Mouse (Mus musculus): ENCODE results near the gene H2-Ob.

H2-Ob gene

DNA sequence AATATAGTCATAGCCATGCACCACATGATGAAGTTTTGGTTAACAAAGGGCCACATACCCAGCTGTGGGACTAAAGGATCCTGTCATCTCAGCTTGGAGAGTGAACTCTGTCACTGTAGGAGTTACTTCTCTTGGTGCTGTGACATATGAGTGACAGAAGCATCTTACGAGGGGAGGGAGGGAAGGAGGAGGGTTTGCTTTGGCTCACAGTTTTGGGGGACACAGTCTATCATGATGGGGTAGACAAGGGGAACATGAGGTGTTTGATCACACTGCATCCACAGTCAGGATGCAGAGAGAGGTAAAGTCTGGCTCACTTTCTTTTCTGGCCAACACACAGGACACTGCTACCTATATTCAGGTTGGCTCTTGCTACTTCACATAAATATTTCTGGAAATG is 43.1 kb downstream of the H2-Ob start:
- DNase-seq (ENCODE audit: low spot score in 2 of 2) = no peak

DNA sequence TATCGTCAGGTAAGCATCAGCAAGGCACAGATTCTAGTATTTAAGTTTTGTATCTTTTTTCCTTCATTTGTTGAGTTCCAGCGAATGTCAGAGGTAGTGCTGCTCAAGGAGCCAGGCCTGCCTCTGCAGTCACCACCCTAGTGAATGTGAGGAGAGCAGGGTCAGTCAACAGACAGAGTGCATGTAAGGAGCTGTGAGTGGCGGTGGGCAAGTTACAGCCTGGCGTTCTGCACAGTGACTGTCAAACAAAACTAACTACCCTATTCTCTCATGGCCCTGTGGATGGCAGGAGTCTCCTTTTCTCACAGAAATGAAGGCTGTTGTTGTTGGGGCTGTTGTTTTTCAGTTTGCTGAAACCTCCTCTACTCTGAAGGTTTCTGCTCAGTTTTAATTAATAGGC is 46.7 kb downstream of the H2-Ob start:
- DNase-seq (ENCODE audit: low spot score in 2 of 2) = no peak

DNA sequence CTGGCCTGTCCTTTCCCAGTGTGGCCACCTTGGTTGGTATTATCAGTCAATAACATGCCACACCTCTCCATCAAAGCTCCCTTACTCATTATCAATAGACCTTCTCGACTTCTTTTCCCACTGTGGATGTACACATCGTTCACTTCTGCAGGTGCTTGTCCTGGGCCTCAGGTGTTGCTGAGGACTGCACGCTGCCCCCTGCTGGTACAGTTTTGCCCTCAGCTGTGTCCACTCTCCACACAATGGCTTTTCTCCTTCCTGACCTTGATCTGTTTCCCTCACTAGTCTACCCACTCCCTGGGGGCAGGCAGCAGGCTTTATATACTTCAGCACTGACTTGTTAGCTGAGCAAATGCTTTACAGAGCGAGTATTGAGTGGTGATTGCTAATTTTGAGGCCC is 47.1 kb downstream of the H2-Ob start:
- peak; percentile 64 for DNase-seq (ENCODE audit: low spot score in 2 of 2)

DNA sequence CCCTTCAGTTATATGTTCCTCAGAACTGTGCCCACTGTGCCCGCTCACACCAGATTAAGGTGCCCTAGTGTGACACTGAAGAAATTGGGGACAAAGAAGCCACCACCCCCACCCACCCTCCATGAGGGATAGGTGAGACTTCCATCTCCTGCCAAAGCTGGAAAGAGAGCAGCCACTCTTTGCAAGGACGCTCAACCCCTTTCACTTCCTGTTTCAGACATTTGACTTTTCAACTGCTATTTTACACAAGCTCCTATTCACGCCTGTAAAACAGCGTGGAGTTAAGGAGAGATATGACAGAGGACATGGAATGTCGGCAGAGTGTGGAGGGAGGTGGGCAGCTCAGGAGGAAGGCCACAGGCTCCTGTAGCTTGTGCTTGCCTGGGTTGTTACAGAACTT is 47.8 kb downstream of the H2-Ob start:
- no peak for DNase-seq (ENCODE audit: low spot score in 2 of 2)

DNA sequence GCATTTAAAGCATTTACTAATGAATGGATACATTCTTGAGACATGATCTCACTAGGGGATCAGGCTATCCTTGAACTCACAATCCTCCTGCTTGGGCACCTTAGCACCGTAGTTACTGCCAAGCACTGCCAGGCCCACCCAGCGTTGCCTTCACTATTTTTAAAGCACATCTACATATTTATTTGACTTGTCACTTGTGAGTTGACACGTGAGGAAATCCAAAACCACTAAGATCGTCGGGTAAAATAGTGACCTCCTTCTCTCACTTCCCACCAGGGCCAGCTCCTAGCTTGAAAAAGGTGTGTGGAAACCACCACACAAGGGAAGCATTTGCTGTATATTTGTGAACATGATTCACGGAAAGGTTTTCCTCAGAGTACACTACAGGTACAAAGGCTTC is 48.3 kb downstream of the H2-Ob start:
- DNase-seq (ENCODE audit: low spot score in 2 of 2) = peak; percentile 50 to 56

DNA sequence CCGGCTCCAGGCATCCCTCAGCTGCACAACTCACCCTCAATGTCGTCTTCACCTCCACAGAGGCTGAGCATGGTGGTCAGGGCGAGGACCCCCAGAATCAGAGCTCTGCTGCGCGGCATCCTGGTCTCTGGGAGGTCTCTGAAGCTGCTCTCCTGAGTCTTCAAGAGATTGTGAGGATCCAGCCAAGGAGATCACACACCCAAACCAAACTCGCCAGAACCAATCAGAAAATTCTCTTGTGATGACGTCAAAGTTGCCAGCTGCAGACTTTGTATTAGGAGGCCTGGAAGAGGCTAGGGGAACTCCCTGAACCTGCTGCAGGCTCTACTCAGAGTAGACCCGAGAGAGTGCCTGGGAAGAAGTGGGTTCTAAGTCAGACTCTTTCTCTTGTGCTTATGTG is 48.9 kb downstream of the H2-Ob start, which contains the start of gene H2-Aa:
Gene H2-Aa (minus strand): TSS at position 176 of the 400 bp plus-strand sequence.
- peak; percentile 95 to 96 for DNase-seq (ENCODE audit: low spot score in 2 of 2)

DNA sequence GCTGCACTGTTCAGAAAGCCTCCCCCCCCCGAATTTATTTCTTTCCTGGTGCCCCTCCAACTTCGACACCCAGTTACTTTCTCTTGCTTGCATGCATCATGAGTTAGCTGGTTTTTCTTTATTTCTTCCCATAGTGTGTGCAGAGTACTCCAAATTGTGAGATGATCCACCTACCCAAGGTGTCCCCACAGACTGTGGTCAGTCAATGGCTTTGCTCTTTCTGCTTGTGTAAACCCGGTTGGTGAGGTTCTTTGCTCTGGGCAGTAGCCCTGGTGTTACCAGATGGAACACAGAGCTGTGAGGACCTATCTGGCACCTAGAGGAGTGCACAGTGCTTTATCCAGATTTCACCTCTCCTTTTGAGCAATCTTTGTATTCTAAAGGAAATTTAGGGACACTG is 49.4 kb downstream of the H2-Ob start:
- no peak for DNase-seq (ENCODE audit: low spot score in 2 of 2)

DNA sequence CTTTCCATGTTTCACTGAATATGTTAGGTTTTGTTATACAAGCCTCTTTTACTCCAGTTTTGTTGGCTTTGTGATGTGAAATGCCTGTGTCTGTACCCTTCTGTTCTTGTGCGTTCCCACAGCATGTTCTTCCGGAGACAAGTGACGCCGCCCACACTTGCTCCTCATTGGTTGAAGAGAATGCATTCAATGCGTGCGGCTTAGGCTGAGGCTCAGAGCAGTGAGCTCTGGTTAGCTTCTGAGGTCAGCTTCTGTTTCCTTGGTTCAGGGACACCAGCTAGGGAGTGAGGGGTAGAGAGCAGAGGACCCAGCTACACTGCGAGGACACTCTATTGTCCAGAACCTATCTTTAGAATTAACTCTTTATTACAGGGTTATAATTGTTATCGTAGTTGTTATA is 52.9 kb downstream of the H2-Ob start:
- DNase-seq (ENCODE audit: low spot score in 2 of 2) = peak; percentile 90 to 93

DNA sequence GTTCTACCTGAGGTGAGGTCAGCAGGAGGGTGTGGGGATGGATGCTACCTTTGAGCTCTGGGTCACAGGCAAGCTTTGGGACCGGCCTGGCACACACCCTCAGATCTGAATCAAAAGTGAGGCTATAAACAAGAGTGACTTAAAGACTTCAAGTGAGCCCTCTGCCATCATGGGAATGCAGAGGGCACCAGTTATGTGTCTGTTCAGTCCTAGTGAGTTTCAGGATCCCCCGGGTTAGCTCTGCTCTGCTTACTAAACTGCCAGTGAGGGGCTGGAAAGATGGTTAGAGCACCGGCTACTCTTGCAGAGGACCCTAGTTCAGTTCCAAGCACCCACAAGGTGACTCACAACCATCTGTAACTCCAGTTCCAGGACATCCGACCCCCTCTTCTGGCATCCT is 53.9 kb downstream of the H2-Ob start:
- no peak for DNase-seq (ENCODE audit: low spot score in 2 of 2)

DNA sequence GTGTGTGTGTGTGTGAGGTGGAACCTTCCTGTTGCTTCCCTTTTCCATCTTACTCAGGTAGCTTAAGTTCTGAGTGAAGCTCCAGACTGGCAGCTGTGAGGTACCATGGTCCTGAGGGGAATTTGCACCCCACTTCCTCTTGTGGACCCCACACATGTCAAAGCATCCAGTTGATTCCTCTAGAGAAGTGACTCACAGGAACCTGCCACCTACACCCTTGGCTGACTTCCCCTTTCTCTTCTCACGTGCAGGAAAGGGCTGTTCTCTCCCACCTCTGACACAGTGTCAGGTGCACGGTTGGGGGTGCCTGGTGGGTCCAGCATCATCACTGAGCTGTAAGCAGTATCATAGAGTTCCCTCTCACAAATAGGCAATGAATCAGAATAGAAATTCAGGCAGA is 54.8 kb downstream of the H2-Ob start:
- peak; percentile 87 to 90 for DNase-seq (ENCODE audit: low spot score in 2 of 2)

DNA sequence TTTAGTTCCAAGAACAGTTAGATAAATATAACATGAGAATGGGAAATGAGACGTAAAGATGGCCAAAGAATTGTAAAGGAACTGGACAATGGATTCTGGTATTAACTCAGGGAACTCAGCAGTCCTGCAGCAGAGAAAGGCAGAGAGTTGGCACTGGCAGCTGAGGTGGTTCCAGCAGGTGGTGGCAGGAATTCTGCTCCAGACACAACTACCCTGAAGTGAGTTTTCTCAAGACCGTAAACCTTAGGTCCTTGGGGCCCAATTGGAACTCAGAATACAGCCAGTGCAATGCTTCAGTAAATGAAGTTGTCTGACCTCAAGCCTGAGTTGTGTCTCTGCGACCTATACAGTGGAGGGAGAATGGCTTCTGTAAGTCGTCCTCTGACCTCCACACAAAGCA is 55.5 kb downstream of the H2-Ob start:
- DNase-seq (ENCODE audit: low spot score in 2 of 2) = no peak

DNA sequence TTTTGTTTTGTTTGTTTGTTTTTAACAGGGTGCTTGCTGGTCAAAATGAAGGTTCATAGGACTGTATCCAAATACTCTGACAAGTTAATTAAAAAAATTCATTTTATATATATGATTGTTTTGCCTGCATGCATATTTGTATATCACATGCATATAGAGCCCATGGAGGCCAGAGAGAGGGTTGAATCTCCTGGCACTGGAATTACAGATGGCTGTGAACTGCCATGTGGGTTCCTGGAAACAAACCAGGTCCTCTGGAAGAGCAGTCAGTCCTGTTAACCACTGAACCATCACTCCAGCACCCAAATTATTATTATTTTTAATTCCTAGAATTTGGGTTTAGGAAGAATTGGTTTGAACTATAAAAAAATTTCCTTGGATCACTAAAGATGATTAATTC is 56.6 kb downstream of the H2-Ob start:
- no peak for DNase-seq (ENCODE audit: low spot score in 2 of 2)

DNA sequence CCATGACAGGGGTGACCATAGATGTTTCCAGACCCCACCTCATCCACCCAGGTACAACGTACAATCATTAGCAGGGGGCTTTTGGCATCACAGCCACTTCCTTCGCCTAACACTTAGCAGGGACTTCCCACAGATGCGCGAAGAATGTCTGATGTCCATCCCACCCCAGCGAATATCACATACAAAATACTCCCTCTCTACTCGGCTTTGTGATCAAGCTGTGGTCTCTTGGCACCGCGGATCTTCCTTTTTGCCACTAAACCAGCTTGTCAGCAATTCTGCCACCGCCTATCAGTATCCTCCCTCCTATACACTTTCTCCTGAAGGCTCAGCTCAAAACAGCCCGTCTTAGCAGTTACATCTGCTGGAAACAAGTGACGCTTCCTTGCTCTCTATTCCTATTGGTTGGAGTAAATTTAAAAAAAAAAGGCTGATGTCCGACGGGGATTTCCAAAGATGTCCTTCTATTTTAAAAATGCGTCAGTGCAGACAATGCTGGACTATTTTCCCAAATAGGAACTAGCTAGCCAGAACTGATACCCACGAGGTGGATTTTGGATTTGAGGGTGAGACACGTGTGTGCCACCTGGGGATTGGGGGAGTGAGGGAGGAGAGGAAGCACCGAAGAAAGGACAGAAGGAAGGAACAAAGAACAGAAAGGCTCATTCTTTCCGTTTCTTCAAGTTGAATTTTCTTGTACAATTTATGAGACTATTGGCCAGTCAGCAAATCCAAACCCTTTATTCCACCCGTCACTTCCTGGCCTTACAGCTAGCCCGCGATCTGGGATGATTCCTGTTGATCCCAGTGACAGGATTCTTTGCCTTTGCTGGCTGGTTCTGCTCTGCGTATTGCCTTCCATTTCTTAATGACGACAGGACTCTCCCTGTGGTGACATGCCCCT is 57.4 kb downstream of the H2-Ob start:
- DNase-seq (ENCODE audit: low spot score in 2 of 2) = peak; percentile 86 to 91

DNA sequence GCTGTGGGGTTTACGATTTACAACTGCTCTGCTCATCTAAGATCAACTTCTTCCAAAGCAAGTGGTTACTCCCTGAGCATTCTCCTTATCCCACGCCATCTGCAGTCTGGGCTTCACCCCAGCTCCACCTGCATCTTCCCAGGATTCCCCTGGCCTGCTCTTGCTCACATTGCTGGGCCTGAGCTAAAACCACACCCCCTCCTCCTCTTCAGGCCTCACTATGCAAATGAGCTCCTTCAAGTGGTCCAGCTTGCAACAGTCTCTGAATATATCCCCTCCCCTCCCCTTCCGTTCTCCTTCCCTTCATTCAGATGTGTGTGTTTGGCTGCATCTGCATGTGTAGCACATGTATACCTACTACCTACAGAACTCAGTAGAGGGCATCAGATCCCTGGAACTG is 60.7 kb downstream of the H2-Ob start:
- DNase-seq (ENCODE audit: low spot score in 2 of 2) = peak; percentile 80 to 87

DNA sequence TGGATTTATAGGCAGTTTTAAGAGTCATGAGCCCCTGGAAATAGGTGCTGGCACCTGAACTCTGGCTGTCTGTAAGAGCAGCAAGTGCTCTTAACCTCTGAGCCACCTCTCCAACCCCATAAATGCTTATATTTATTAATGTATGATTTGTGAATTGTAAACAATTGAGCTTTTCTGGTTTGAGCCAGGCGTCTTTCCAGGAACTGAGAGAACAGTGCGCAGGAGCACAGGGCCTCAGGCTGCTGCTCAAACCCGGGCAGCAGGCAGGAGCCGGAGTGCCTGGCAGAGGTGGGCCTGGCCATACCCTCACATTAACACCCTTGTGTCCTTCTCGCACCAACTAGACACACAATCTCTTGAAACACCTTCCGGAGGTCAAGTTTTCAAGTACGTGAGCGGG is 61.4 kb downstream of the H2-Ob start:
- DNase-seq (ENCODE audit: low spot score in 2 of 2) = no peak

DNA sequence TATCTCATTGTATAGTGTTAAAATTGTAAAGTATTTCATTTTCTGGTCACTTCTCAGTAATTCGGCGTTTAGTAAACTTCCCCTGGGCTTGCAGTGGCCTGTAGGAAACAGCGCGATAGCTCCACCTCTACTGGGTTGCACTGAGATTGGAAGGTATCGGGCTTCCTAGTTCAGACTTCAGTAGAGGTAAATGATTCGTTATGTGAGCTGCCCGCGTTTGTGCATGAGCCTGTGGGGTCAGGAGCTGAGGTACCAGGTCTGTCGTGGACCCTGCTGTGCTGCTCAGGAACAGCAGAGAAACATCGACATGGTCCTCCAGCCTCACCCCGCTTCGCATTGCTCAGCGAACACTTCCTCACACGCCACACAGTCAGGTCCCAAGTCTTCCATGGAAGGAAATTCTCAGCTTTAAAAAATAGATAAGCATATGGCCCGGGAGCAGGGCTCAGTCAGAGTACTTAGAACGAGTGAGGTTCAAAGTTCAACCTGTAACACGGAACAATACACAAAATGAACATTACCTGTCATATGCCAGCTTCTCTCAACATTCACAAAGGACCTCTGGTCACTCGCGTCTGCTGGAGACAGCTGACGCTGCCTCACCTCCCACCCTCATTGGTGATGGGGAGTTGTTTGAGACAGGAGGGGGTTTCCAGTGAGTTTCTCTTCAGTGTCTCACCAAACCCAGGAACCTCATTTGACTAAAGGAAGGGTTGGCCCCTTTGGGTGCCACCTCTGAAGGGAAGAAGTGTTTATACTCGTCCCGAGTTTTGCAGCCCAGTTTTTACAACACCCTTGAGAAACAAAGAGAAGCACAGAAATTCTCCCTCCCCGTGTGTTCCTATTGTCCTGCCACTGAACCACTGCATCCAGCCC is 62.2 kb downstream of the H2-Ob start:
- peak; percentile 94 for DNase-seq (ENCODE audit: low spot score in 2 of 2)

DNA sequence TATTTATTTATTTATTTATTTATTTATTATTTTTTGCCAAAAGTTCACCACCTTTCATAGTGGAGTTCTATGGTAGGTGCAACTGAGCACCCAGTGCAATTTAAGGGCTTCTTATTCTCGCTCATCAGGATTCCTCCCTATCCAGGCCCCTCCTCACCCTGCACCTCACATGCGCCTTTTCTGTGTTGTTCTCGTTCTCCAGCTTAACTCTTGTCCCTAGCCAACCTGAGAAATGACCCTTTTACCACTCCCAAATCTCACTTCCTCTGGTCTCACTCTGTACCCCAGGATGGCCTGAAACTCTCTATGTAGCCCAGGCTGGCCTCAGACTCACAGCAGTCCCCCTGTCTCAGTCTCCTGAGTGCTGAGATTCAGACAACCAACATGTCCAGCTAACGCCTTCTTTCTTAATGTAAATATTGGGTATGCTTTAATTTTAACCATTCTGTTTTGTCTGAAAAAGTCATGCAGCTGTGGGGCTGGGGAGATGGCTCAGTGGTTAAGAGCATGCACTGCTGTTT is 63.0 kb downstream of the H2-Ob start:
- DNase-seq (ENCODE audit: low spot score in 2 of 2) = no peak

DNA sequence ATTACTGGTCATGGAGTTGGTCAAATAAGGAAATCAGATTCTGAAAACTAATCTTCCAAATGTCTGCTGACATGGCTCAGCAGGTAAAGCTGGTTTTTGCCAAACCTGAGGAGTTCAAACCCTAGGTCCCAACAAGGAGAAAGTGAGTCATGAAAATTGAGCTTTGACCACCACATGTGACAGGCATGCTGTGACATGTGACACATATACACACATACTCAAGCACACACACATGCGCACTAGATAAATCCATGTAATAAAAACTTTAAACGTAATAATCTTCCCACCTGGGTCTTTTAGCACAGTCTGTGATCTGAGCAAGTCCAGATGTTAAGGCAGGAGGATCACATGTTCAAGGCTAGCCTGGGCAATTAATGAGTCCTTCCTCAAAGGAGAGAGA is 65.1 kb downstream of the H2-Ob start:
- no peak for DNase-seq (ENCODE audit: low spot score in 2 of 2)
